Mouse (Mus musculus): ENCODE measurements around the gene Cenpv. TPM values are rescaled to one million over a fixed set of nuclear protein-coding genes. Genes with fewer than 3 reads are reported as not detected.

The Cenpv gene
- total RNA-seq, 1 experiment, result 66.5 TPM

DNA sequence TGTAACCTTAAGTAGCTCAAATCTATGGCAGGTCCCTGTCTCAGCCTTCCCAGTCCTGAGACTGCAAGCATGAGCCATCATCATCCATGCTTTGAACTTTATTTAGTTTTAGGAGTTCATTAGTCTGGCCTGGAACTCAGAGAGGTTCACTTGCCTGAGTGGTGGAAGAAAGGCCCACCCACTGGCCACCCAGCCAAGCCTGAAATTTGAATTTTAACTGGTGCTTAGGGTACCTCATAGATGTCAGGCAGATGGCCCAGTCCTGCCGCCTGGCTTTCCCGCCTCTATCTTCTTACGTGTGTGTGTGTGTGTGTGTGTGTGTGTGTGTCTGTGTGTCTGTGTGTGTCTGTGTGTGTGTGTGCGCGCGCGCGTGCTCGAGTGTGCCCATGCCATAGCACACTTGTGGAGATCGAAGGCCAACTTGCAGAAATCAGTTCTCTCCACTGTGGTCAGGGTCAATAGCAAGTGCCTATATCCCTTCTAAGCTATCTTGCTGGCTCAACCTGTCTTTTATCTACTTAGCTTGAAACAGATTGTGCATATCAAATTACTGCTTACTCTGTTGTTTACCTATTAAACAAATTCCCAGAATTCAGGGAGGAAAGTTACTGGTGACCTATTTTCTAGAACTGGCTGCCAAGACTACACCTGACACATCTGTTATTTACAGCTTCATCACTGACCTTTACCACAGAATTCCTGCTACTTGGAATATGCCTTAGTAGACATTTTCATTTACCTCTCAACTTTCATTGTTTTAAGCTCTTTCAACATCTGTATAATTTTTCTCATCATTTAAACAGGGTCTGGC is 51.3 kb downstream of the Cenpv start:
- Histone ChIP-seq H3K4me1 (ENCODE audit: control insufficient read depth in 2 of 2, insufficient read depth in 2 of 2, low read length in 2 of 2, poor library complexity in 1 of 2) (peaks cover 14 to 22% of the 10 kb centered on the region in 2 experiments), H3K4me3 (ENCODE audit: insufficient read depth in 1 of 2, low read depth in 1 of 2, low read length in 2 of 2, poor library complexity in 1 of 2, severe bottlenecking in 1 of 2) (no peak overlapping the region), H3K9me3 (ENCODE audit: control insufficient read depth, insufficient read depth, low read depth, low read length) (no peaks in the 10 kb centered on the region), H3K9ac (ENCODE audit: insufficient read depth, low read depth, low read length, poor library complexity, severe bottlenecking) (no peak overlapping the region), H3K36me3 (ENCODE audit: control insufficient read depth, insufficient read depth, low read length, poor library complexity, severe bottlenecking) (no peaks in the 10 kb centered on the region), H3K27ac (ENCODE audit: insufficient read depth, low read depth, low read length, poor library complexity, severe bottlenecking) (peak overlapping the region; percentile 49; the same call in 1 of the 2 replicates)
- DNase-seq (ENCODE audit: low read depth, low spot score), result no peak
- in situ Hi-C loops (cut with MboI; ENCODE audit: low sequenced_read_pairs in 2 of 2, unreplicated experiment in 2 of 2), result no loop called here
- TF ChIP-seq ZNF384 (IDR thresholded peaks at IDR 0.05; ENCODE audit: low read depth, low read length) (no peak), HCFC1 (IDR thresholded peaks at IDR 0.05; ENCODE audit: borderline replicate concordance, insufficient read depth, low read length) (no peak), ZC3H11A (IDR thresholded peaks at IDR 0.05; ENCODE audit: borderline replicate concordance, low read depth, low read length) (no peak), MAFK (IDR thresholded peaks at IDR 0.05; ENCODE audit: insufficient read depth, low read depth, low read length) (no peak), CHD2 (IDR thresholded peaks at IDR 0.05; ENCODE audit: low read depth, low read length) (no peak)

DNA sequence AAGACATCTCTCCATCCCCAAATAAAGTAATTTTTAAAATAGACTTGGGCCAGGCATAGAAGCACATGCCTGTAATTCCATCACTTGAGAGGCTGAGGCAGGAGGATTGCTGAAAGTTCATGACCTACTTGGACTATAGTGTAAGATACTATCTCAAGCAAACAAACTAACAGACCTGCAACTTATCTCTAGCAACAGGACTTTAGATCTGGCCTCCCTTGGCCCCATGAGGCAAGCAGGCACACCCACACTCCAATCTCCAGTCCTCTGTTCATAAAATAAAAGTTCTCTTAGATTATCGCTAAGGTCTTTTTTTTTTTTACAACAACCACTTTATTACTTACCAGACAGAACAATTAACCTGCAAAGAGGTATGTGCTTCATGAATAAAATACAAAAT is 52.1 kb downstream of the Cenpv start:
- H3K9me3 ChIP-seq (ENCODE audit: control insufficient read depth, insufficient read depth, low read depth, low read length), result no peaks in the 10 kb centered on the region
- H3K9ac ChIP-seq (ENCODE audit: insufficient read depth, low read depth, low read length, poor library complexity, severe bottlenecking), result no peak overlapping the region
- H3K4me1 ChIP-seq (ENCODE audit: control insufficient read depth in 2 of 2, insufficient read depth in 2 of 2, low read length in 2 of 2, poor library complexity in 1 of 2), result peaks cover 14 to 19% of the 10 kb centered on the region in 2 experiments
- in situ Hi-C loops (cut with MboI; ENCODE audit: low sequenced_read_pairs in 2 of 2, unreplicated experiment in 2 of 2), result no loop called here
- no peak for DNase-seq (ENCODE audit: low read depth, low spot score)
- H3K4me3 ChIP-seq (ENCODE audit: insufficient read depth in 1 of 2, low read depth in 1 of 2, low read length in 2 of 2, poor library complexity in 1 of 2, severe bottlenecking in 1 of 2), result no peak overlapping the region
- no peak for TF ChIP-seq CHD2 (IDR thresholded peaks at IDR 0.05; ENCODE audit: low read depth, low read length)
- TF ChIP-seq ZC3H11A (IDR thresholded peaks at IDR 0.05; ENCODE audit: borderline replicate concordance, low read depth, low read length), result no peak
- no peak for TF ChIP-seq ZNF384 (IDR thresholded peaks at IDR 0.05; ENCODE audit: low read depth, low read length)
- TF ChIP-seq MAFK (IDR thresholded peaks at IDR 0.05; ENCODE audit: insufficient read depth, low read depth, low read length), result no peak
- no peak for TF ChIP-seq HCFC1 (IDR thresholded peaks at IDR 0.05; ENCODE audit: borderline replicate concordance, insufficient read depth, low read length)
- H3K36me3 ChIP-seq (ENCODE audit: control insufficient read depth, insufficient read depth, low read length, poor library complexity, severe bottlenecking), result no peaks in the 10 kb centered on the region
- H3K27ac ChIP-seq (ENCODE audit: insufficient read depth, low read depth, low read length, poor library complexity, severe bottlenecking), result no peak overlapping the region

GRCm38 (mm10) chr11:62479581-62479980 is 59.5 kb downstream of the Cenpv start:
- peaks cover 8 to 9% of the 10 kb centered on the region in 2 experiments for H3K4me1 ChIP-seq (ENCODE audit: control insufficient read depth in 2 of 2, insufficient read depth in 2 of 2, low read length in 2 of 2, poor library complexity in 1 of 2)
- H3K4me3 ChIP-seq (ENCODE audit: insufficient read depth in 1 of 2, low read depth in 1 of 2, low read length in 2 of 2, poor library complexity in 1 of 2, severe bottlenecking in 1 of 2), result no peak overlapping the region
- in situ Hi-C loops (cut with MboI; ENCODE audit: low sequenced_read_pairs in 2 of 2, unreplicated experiment in 2 of 2), result no loop called here
- H3K9me3 ChIP-seq (ENCODE audit: control insufficient read depth, insufficient read depth, low read depth, low read length), result no peaks in the 10 kb centered on the region
- H3K9ac ChIP-seq (ENCODE audit: insufficient read depth, low read depth, low read length, poor library complexity, severe bottlenecking), result no peak overlapping the region
- no peak overlapping the region for H3K27ac ChIP-seq (ENCODE audit: insufficient read depth, low read depth, low read length, poor library complexity, severe bottlenecking)
- no peak for TF ChIP-seq MAFK (IDR thresholded peaks at IDR 0.05; ENCODE audit: insufficient read depth, low read depth, low read length)
- peaks cover 2% of the 10 kb centered on the region; the same call in 1 of the 2 replicates for H3K36me3 ChIP-seq (ENCODE audit: control insufficient read depth, insufficient read depth, low read length, poor library complexity, severe bottlenecking)
- no peak for DNase-seq (ENCODE audit: low read depth, low spot score)

DNA sequence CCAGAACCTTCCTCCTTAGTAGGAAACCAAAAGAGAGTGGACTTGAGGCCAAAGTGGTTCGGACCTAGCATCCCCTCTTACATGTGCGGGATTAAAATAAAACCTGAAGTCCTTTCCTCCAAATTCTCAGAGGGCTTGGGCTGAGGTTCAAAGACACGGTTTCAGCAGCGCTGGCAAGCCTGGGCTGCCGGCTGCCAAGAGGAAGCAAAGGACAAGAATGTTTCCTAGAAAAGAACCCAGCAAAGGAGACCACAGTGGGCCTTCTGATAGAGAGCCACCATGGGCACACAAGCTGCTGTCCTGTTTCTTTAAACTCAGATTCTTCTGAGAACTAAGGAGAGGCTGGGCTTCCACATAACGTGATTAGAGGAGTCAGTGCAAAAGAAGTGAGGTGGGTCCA is 60.1 kb downstream of the Cenpv start:
- Histone ChIP-seq H3K9me3 (ENCODE audit: control insufficient read depth, insufficient read depth, low read depth, low read length) (no peaks in the 10 kb centered on the region), H3K4me3 (ENCODE audit: insufficient read depth in 1 of 2, low read depth in 1 of 2, low read length in 2 of 2, poor library complexity in 1 of 2, severe bottlenecking in 1 of 2) (no peak overlapping the region), H3K9ac (ENCODE audit: insufficient read depth, low read depth, low read length, poor library complexity, severe bottlenecking) (no peak overlapping the region), H3K27ac (ENCODE audit: insufficient read depth, low read depth, low read length, poor library complexity, severe bottlenecking) (no peak overlapping the region), H3K4me1 (ENCODE audit: control insufficient read depth in 2 of 2, insufficient read depth in 2 of 2, low read length in 2 of 2, poor library complexity in 1 of 2) (peaks cover 8 to 9% of the 10 kb centered on the region in 2 experiments), H3K36me3 (ENCODE audit: control insufficient read depth, insufficient read depth, low read length, poor library complexity, severe bottlenecking) (peaks cover 2% of the 10 kb centered on the region; the same call in 1 of the 2 replicates)
- TF ChIP-seq CHD2 (IDR thresholded peaks at IDR 0.05; ENCODE audit: low read depth, low read length), result no peak
- no peak for TF ChIP-seq ZC3H11A (IDR thresholded peaks at IDR 0.05; ENCODE audit: borderline replicate concordance, low read depth, low read length)
- no peak for TF ChIP-seq MAFK (IDR thresholded peaks at IDR 0.05; ENCODE audit: insufficient read depth, low read depth, low read length)
- TF ChIP-seq HCFC1 (IDR thresholded peaks at IDR 0.05; ENCODE audit: borderline replicate concordance, insufficient read depth, low read length), result no peak
- TF ChIP-seq ZNF384 (IDR thresholded peaks at IDR 0.05; ENCODE audit: low read depth, low read length), result no peak
- DNase-seq (ENCODE audit: low read depth, low spot score), result no peak
- in situ Hi-C loops (cut with MboI; ENCODE audit: low sequenced_read_pairs in 2 of 2, unreplicated experiment in 2 of 2), result no loop called here
